Mouse (Mus musculus) lung, postnatal 14 days (tissue): ENCODE measurements around the gene Gm7030.
"Not testable (repeated sequence)": the region's sequence is repeated elsewhere in the genome, so short reads cannot be mapped to it uniquely, and the experiment has no call there.

Experiments used
- DNase-seq: peaks from one replicate; pipeline ENCODE4 v3.0.0; 2021

Gene Gm7030

GRCm38 (mm10) chr17:36081901-36082300 is 47.3 kb downstream of the Gm7030 start:
- not testable (repeated sequence) for DNase-seq

- peak; percentile 95 for DNase-seq
These were observed 68.4 kb downstream of the Gm7030 start for GRCm38 (mm10) chr17:36060829-36061228.
